Mouse (Mus musculus) midbrain, embryonic 12.5 days (tissue): ENCODE results near the gene Camk2g. TPM values are rescaled to one million over a fixed set of nuclear protein-coding genes. Genes with fewer than 3 reads are reported as not detected.

Experiments
- ATAC-seq: fragments of 200-750 bp; cut with Nextera tagmentation; 2 replicates; pipeline ENCODE4 v1.8.0; 2017; ENCODE audit warnings: low read depth, moderate TSS enrichment, moderate library complexity; ENCODE audit not compliant: low FRiP score
- H3K27ac ChIP-seq: fragments of 300-500 bp; sonication (generic); replicated peaks from 2 replicates; pipeline ENCODE4 v1.5.1; 2016; ENCODE audit warnings: mild to moderate bottlenecking
- H3K27me3 ChIP-seq: fragments of 300-500 bp; sonication (generic); 2 replicates; pipeline ENCODE4 v1.6.1; 2016; ENCODE audit warnings: mild to moderate bottlenecking
- H3K36me3 ChIP-seq: fragments of 300-500 bp; sonication (generic); 2 replicates; pipeline ENCODE4 v1.6.1; 2016
- H3K4me1 ChIP-seq: fragments of 300-500 bp; sonication (generic); 2 replicates; pipeline ENCODE4 v1.6.1; 2016
- H3K4me2 ChIP-seq: fragments of 300-500 bp; sonication (generic); replicated peaks from 2 replicates; pipeline ENCODE4 v1.6.1; 2016; ENCODE audit warnings: mild to moderate bottlenecking, moderate library complexity
- H3K4me3 ChIP-seq: fragments of 300-500 bp; sonication (generic); 2 replicates; pipeline ENCODE4 v1.5.1; 2016; ENCODE audit warnings: mild to moderate bottlenecking
- H3K9ac ChIP-seq: fragments of 300-500 bp; sonication (generic); replicated peaks from 2 replicates; pipeline ENCODE4 v1.6.1; 2016; ENCODE audit warnings: mild to moderate bottlenecking, moderate library complexity
- H3K9me3 ChIP-seq: fragments of 300-500 bp; sonication (generic); 2 replicates; pipeline ENCODE4 v1.6.1; 2016; ENCODE audit warnings: mild to moderate bottlenecking
- WGBS: fragments of 180-500 bp; shearing (Covaris S2); methylation state at CpG from one replicate; pipeline ENCODE4 v1.1.7; 2016; 5-methylcytosine and 5-hydroxymethylcytosine counted together
- polyA plus RNA-seq: library from polyadenylated mRNA; unstranded; fragments of >200 nt; fragmentation: Nextera tagmentation; extraction: Ambion mirVana; gene quantifications from 2 replicates; pipeline ENCODE4 v1.2.1, GENCODE M21; 2016

The Camk2g gene
- polyA plus RNA-seq, 1 experiment from 2014 or later, result 56.8 TPM

GRCm38 (mm10) chr14:20733041-20733951 is 60.6 kb downstream of the Camk2g start:
- Histone ChIP-seq H3K27me3 (no peaks in the 10 kb centered on the region), H3K4me1 (peaks cover 12% of the 10 kb centered on the region), H3K4me2 (peak overlapping the region; percentile 93), H3K36me3 (peaks cover 51% of the 10 kb centered on the region), H3K27ac (peak overlapping the region; percentile 79), H3K9me3 (no peaks in the 10 kb centered on the region), H3K9ac (peak overlapping the region; percentile 91), H3K4me3 (peak overlapping the region; percentile 86)
- no peak for ATAC-seq
- 49% methylated on average over 12 of the region's 12 CpGs for WGBS

DNA sequence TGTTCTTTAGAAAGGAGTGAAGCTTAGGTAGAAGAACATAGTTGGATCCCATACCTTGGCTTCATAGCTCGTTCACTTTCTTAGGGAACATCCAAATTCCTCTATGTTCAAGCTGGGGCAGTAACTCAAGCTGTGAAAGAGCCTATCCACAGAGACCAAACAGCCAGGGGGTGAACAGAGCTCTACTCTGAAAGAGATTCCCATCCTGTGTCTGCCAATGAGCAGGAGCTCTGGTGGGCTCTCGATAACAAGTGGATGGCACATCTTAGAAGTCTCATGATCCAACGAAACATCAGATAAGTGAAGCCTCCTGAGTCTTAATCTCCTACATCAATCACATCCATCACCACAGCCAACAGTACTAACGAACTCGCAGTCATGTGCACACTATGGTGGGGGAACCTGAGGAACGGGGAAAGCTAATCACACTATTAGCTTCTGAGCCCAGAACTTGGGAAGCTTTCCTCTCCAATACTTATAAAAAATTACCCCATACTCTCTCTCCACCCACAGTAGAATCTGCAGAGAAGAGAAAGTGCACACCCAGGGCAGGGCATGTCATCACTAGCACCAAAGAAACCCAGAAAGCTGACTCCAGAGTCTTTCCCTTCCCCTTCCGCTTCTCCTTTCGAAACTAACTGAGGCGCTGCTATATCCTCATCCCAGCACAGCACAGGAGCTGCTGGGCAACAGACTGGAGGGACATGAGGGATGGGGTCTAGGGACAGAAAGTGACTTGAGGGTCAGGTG is 62.9 kb downstream of the Camk2g start:
- H3K9ac ChIP-seq, result no peak overlapping the region
- H3K27me3 ChIP-seq, result no peaks in the 10 kb centered on the region
- H3K9me3 ChIP-seq, result no peaks in the 10 kb centered on the region
- peaks cover 55% of the 10 kb centered on the region for H3K36me3 ChIP-seq
- ATAC-seq, result no peak
- no peak overlapping the region for H3K27ac ChIP-seq
- H3K4me3 ChIP-seq, result no peak overlapping the region
- peaks cover 12% of the 10 kb centered on the region for H3K4me1 ChIP-seq
- H3K4me2 ChIP-seq, result no peak overlapping the region
- 93% methylated on average over 9 of the region's 9 CpGs for WGBS

- Histone ChIP-seq H3K4me3 (no peak overlapping the region), H3K9me3 (no peaks in the 10 kb centered on the region)
These were observed 64.0 kb downstream of the Camk2g start for GRCm38 (mm10) chr14:20729871-20730270.

GRCm38 (mm10) chr14:20725660-20726339 is 68.1 kb downstream of the Camk2g start:
- WGBS, result 86% methylated on average over 6 of the region's 6 CpGs
- no peaks in the 10 kb centered on the region for H3K27me3 ChIP-seq
- H3K9me3 ChIP-seq, result no peaks in the 10 kb centered on the region
- H3K9ac ChIP-seq, result no peak overlapping the region
- no peak overlapping the region for H3K4me2 ChIP-seq
- peaks cover 95% of the 10 kb centered on the region for H3K36me3 ChIP-seq
- H3K4me3 ChIP-seq, result no peak overlapping the region
- H3K4me1 ChIP-seq, result no peaks in the 10 kb centered on the region
- ATAC-seq, result no peak
- no peak overlapping the region for H3K27ac ChIP-seq

More at GRCm38 (mm10) chr14:20729871-20730270, 64.0 kb downstream of the Camk2g start:
- no peak overlapping the region for H3K4me2 ChIP-seq
- no peak for ATAC-seq
- H3K27ac ChIP-seq, result no peak overlapping the region
- H3K27me3 ChIP-seq, result no peaks in the 10 kb centered on the region
- H3K4me1 ChIP-seq, result peaks cover 9% of the 10 kb centered on the region
- WGBS, result 92% methylated on average over 9 of the region's 9 CpGs
- peaks cover 63% of the 10 kb centered on the region for H3K36me3 ChIP-seq
- no peak overlapping the region for H3K9ac ChIP-seq

DNA sequence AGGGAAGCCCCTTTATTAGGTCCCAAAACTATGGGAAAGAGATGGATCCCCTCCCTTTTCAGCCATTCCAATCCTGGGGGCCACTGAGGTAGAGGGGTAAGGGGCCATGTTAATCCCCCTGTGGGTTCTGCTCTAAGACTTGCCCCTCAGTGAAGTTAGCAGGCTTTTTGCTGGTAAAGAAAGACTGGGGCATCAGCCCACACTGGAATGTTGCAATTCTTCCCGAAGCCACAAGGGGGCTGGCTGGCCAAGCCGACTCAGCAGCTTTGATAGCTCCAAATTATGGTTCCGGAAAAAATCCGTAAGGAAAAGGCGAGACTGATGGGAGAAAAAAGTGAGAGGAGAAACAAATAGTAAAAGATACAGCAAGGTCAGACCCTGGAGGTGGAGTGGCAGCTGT is 69.8 kb downstream of the Camk2g start:
- H3K27ac ChIP-seq, result no peak overlapping the region
- H3K9ac ChIP-seq, result no peak overlapping the region
- no peaks in the 10 kb centered on the region for H3K9me3 ChIP-seq
- no peaks in the 10 kb centered on the region for H3K4me1 ChIP-seq
- H3K4me3 ChIP-seq, result no peak overlapping the region
- no peak overlapping the region for H3K4me2 ChIP-seq
- 41% methylated on average over 5 of the region's 5 CpGs for WGBS
- H3K36me3 ChIP-seq, result peaks cover 94% of the 10 kb centered on the region
- H3K27me3 ChIP-seq, result no peaks in the 10 kb centered on the region
- no peak for ATAC-seq

DNA sequence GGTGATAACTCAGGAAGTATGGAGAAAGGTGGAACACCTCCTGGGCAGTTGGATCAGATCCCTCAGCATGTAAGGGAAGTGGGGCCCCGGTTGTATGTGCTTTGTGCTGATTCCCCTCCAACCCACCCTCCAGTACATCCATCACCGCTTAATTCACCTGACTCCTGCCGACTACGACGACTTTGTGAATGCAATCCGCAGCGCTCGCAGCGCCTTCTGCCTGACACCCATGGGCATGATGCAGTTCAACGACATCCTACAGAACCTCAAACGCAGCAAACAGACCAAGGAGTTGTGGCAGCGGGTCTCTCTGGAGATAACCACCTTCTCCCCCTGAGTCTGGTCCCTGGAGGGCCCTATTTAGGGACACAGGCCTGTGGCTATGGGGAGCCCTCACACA is 70.9 kb downstream of the Camk2g start:
- Histone ChIP-seq H3K9me3 (no peaks in the 10 kb centered on the region), H3K27me3 (no peaks in the 10 kb centered on the region), H3K4me1 (no peaks in the 10 kb centered on the region), H3K36me3 (peaks cover 94% of the 10 kb centered on the region), H3K4me3 (no peak overlapping the region), H3K4me2 (no peak overlapping the region), H3K9ac (no peak overlapping the region), H3K27ac (no peak overlapping the region)
- no peak for ATAC-seq
- 96% methylated on average over 12 of the region's 12 CpGs for WGBS

GRCm38 (mm10) chr14:20721371-20721770 is 72.5 kb downstream of the Camk2g start:
- ATAC-seq, result no peak
- Histone ChIP-seq H3K27ac (no peak overlapping the region), H3K9ac (no peak overlapping the region), H3K27me3 (no peaks in the 10 kb centered on the region), H3K4me2 (no peak overlapping the region), H3K36me3 (peaks cover 95% of the 10 kb centered on the region), H3K4me1 (no peaks in the 10 kb centered on the region), H3K9me3 (no peaks in the 10 kb centered on the region), H3K4me3 (no peak overlapping the region)
- 90% methylated on average over 4 of the region's 4 CpGs for WGBS

GRCm38 (mm10) chr14:20719767-20720166 is 74.1 kb downstream of the Camk2g start:
- peaks cover 97% of the 10 kb centered on the region for H3K36me3 ChIP-seq
- WGBS, result 92% methylated on average over 12 of the region's 12 CpGs
- no peak overlapping the region for H3K4me3 ChIP-seq
- no peak overlapping the region for H3K4me2 ChIP-seq
- no peaks in the 10 kb centered on the region for H3K27me3 ChIP-seq
- no peak overlapping the region for H3K9ac ChIP-seq
- H3K9me3 ChIP-seq, result no peaks in the 10 kb centered on the region
- ATAC-seq, result no peak
- H3K4me1 ChIP-seq, result no peaks in the 10 kb centered on the region
- H3K27ac ChIP-seq, result no peak overlapping the region

DNA sequence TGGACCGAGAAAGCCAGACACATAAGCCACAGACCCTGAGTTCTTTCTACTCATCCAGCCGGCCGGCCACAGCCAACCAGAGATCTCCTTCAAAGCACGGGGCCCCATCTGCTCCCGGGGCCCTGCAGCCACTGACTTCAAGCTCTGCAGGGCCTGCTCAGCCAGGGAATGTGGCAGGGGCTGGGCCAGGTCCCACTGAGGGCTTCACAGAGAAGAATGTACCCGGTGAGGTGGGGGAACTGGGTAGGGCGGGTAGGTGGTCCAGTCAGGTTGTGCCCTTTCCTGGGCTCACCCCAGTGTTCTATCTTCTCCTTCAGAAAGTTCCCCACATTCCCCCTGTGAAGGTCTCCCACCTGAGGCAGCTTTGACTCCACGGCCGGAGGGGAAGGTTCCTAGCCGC is 75.4 kb downstream of the Camk2g start:
- 92% methylated on average over 10 of the region's 10 CpGs for WGBS
- no peaks in the 10 kb centered on the region for H3K27me3 ChIP-seq
- H3K4me3 ChIP-seq, result no peak overlapping the region
- no peak overlapping the region for H3K27ac ChIP-seq
- no peaks in the 10 kb centered on the region for H3K4me1 ChIP-seq
- ATAC-seq, result no peak
- H3K9me3 ChIP-seq, result no peaks in the 10 kb centered on the region
- H3K36me3 ChIP-seq, result peaks cover 97% of the 10 kb centered on the region
- no peak overlapping the region for H3K9ac ChIP-seq
- H3K4me2 ChIP-seq, result no peak overlapping the region

DNA sequence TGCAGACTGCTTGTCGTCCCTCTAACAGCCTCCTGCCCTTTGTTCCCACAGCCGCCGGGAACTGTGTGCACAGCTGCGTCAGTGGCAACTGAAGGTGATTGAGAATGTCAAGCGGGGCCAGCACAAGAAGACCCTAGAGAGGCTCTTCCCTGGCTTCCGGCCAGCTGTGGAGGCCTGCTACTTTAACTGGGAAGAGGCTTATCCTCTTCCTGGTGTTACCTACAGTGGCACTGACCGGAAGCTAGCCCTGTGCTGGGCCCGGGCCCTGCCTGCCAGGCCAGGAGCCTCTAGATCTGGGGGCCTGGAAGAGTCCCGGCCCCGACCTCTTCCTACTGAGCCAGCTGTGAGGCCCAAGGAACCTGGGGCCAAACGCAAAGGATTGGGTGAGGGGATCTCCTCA is 80.1 kb downstream of the Camk2g start:
- Histone ChIP-seq H3K4me3 (no peak overlapping the region), H3K9ac (no peak overlapping the region), H3K27ac (no peak overlapping the region), H3K9me3 (no peaks in the 10 kb centered on the region), H3K36me3 (peaks cover 89% of the 10 kb centered on the region), H3K27me3 (no peaks in the 10 kb centered on the region), H3K4me2 (no peak overlapping the region), H3K4me1 (peaks cover 9% of the 10 kb centered on the region)
- WGBS, result 78% methylated on average over 11 of the region's 11 CpGs
- no peak for ATAC-seq

DNA sequence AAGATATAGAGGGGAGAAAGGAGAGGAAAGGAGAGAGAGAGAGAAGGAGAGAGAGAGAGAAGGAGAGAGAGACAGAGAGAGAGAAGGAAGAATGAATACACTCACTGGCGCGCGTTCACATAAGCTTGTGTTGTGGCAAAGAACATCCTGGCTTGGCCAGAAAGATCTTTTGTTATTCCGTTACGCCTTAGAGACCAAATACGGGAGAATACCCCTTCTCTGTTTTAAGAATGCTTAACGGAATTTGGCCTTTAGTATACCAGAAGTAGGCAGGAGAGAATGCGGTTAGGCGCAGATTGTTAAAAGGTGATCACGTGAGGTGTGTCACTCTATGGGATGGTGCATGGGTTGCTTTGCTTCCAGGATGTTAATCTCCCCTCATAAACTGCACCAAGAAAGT is 85.6 kb downstream of the Camk2g start:
- H3K27me3 ChIP-seq, result no peaks in the 10 kb centered on the region
- peak overlapping the region; percentile 85 for H3K4me2 ChIP-seq
- 11% methylated on average over 10 of the region's 10 CpGs for WGBS
- H3K9ac ChIP-seq, result peak overlapping the region; percentile 99
- H3K27ac ChIP-seq, result peak overlapping the region; percentile 80
- ATAC-seq, result no peak
- H3K9me3 ChIP-seq, result no peaks in the 10 kb centered on the region
- peak overlapping the region; percentile 97 for H3K4me3 ChIP-seq
- H3K4me1 ChIP-seq, result peaks cover 21% of the 10 kb centered on the region
- H3K36me3 ChIP-seq, result peaks cover 48% of the 10 kb centered on the region
